Mouse (Mus musculus) spleen, adult 2 months (tissue): ENCODE measurements around the gene Rnf103. TPM values are rescaled to one million over a fixed set of nuclear protein-coding genes. Genes with fewer than 3 reads are reported as not detected.

Experiments
- DNase-seq, 2 experiments: peaks; one replicate each; pipeline versions ENCODE4 v3.0.0 to v3.0.0-alpha.2; 2012 to 2021; ENCODE audit warnings: low spot score in 2 of 2, low read depth in 1 of 2
- H3K27ac ChIP-seq: fragments of 200-500 bp; 2 replicates; pipeline ENCODE4 v1.5.1; 2012; ENCODE audit warnings: low read length, inconsistent platforms; ENCODE audit not compliant: insufficient read depth
- H3K27me3 ChIP-seq: fragments of 200-500 bp; 2 replicates; pipeline ENCODE4 v1.6.1; 2012; ENCODE audit warnings: mild to moderate bottlenecking, moderate library complexity, low read length, inconsistent platforms; ENCODE audit not compliant: control insufficient read depth, insufficient read depth
- H3K36me3 ChIP-seq: fragments of 200-500 bp; 2 replicates; pipeline ENCODE4 v1.6.1; 2012; ENCODE audit warnings: mild to moderate bottlenecking, low read length, inconsistent platforms; ENCODE audit not compliant: control insufficient read depth, insufficient read depth
- H3K4me1 ChIP-seq: fragments of 200-500 bp; 2 replicates; pipeline ENCODE4 v1.6.1; 2011; ENCODE audit warnings: inconsistent platforms; ENCODE audit not compliant: control insufficient read depth, insufficient read depth, insufficient read length
- H3K4me3 ChIP-seq: fragments of 200-500 bp; 2 replicates; pipeline ENCODE4 v1.5.1; 2011; ENCODE audit warnings: mild to moderate bottlenecking, inconsistent platforms; ENCODE audit not compliant: insufficient read depth, insufficient read length; ENCODE audit errors: extremely low read depth
- CTCF ChIP-seq: fragments of 200-500 bp; IDR thresholded peaks from 2 replicates; pipeline ENCODE4 v1.5.1; 2011; ENCODE audit warnings: mild to moderate bottlenecking, inconsistent platforms; ENCODE audit not compliant: insufficient read depth, insufficient read length, insufficient replicate concordance; ENCODE audit errors: extremely low read depth
- POLR2A ChIP-seq: fragments of 200-500 bp; IDR thresholded peaks from 2 replicates; pipeline ENCODE4 v1.6.1; 2011; ENCODE audit warnings: low read depth, low read length, inconsistent platforms
- WGBS: fragments of 180-500 bp; shearing (Covaris S2); methylation state at CpG from one replicate; pipeline ENCODE4 v1.1.7; 2018; 5-methylcytosine and 5-hydroxymethylcytosine counted together
- polyA plus RNA-seq: library from polyadenylated mRNA; depleted of rRNA; stranded (reverse); fragments of >200 nt; gene quantifications from 2 replicates; pipeline ENCODE4 v1.2.3, GENCODE M21; 2012

The Rnf103 gene
- polyA plus RNA-seq, 1 experiment, result 7.3 TPM

DNA sequence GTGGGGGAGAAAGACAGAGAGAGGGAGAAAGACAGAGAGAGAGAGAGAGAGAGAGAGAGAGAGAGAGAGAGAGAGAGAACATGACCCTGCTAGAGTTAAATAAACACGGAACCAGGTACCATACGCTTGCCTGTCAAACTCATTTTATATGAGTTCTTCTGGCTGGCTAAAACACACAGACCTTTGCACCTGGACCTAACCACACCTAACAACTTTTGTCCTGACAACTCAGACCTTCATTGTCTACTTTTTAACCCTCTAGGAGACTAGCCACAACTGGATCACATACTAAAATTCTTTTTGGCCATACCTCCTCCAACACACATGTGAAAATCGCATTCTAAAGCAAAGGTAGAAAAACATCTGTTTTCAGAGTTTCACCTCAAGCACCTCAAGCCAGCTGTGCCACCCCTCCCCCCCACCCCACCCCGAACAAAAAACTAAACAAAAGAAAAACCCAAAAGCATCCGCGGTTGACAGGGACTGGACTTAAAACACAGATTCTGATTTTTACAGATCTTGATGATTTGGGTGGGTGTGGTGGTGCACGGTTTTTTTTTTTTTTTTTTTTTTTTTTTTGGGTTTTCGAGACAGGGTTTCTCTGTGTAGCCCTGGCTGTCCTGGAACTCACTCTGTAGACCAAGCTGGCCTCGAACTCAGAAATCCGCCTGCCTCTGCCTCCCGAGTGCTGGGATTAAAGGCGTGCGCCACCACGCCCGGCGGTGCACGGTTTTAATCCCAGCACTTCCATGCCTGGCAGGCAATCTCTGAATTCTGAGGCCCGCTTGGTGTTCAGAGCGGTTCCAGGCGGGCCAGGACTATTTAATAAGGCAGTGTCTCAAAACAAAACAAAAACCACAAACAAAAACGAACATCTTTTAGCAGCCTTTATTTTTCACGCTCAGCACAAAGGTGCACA lies 679 bp upstream of the Rnf103 start:
- DNase-seq, result no peak

GRCm38 (mm10) chr6:71494341-71495020 lies 787 bp downstream of the Rnf103 start:
- H3K4me1 ChIP-seq, result no peaks in the 10 kb centered on the region
- peak in 1 of 2 experiments; percentile 29 for DNase-seq
- peaks cover 2% of the 10 kb centered on the region; the same call in 1 of the 2 replicates for H3K36me3 ChIP-seq
- peak overlapping the region; percentile 92 for H3K27ac ChIP-seq
- WGBS, result 1% methylated on average over 46 of the region's 46 CpGs
- H3K27me3 ChIP-seq, result no peaks in the 10 kb centered on the region
- TF ChIP-seq POLR2A (no peak), CTCF (no peak)
- H3K4me3 ChIP-seq, result peak overlapping the region; percentile 84

More for the DNA sequence above, 679 bp upstream of the Rnf103 start:
- WGBS, result 24% methylated on average over 21 of the region's 22 CpGs
- Histone ChIP-seq H3K4me1 (no peaks in the 10 kb centered on the region), H3K4me3 (peak overlapping the region; percentile 84), H3K27ac (peak overlapping the region; percentile 92), H3K36me3 (no peaks in the 10 kb centered on the region), H3K27me3 (no peaks in the 10 kb centered on the region)
- TF ChIP-seq POLR2A (no peak), CTCF (no peak)

GRCm38 (mm10) chr6:71500575-71500974 lies 6.9 kb downstream of the Rnf103 start:
- Histone ChIP-seq H3K36me3 (peaks cover 2% of the 10 kb centered on the region; the same call in 1 of the 2 replicates), H3K4me1 (no peaks in the 10 kb centered on the region), H3K27me3 (no peaks in the 10 kb centered on the region), H3K27ac (no peak overlapping the region), H3K4me3 (no peak overlapping the region)
- no peak for DNase-seq
- TF ChIP-seq POLR2A, result no peak
- no peak for TF ChIP-seq CTCF
- 83% methylated on average over 3 of the region's 3 CpGs for WGBS

DNA sequence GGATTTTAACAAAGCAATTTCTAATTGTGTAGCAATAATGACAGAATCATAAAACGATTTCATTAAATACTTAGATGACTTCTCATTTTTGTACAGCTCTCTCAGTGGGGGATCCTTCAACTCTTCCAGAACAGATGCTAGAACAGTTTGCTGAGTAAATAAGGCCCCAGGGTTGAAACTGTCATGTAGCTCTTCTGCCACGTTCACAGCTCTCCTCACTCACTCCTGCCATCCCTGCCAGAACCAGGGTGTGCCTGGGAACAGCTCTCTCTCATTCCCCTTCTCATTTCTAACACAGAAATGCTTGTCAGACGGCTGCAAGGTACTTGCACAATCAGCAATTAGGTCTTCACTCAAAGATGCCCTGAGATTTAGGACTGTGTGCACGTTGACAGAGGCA lies 9.3 kb downstream of the Rnf103 start:
- DNase-seq, result no peak
- TF ChIP-seq CTCF, result no peak
- TF ChIP-seq POLR2A, result no peak
- H3K36me3 ChIP-seq, result peaks cover 4% of the 10 kb centered on the region; the same call in 1 of the 2 replicates
- no peaks in the 10 kb centered on the region for H3K27me3 ChIP-seq
- whole genome bisulfite sequencing, result 83% methylated on average over 4 of the region's 4 CpGs
- no peak overlapping the region for H3K27ac ChIP-seq
- no peak overlapping the region for H3K4me3 ChIP-seq
- H3K4me1 ChIP-seq, result no peaks in the 10 kb centered on the region

DNA sequence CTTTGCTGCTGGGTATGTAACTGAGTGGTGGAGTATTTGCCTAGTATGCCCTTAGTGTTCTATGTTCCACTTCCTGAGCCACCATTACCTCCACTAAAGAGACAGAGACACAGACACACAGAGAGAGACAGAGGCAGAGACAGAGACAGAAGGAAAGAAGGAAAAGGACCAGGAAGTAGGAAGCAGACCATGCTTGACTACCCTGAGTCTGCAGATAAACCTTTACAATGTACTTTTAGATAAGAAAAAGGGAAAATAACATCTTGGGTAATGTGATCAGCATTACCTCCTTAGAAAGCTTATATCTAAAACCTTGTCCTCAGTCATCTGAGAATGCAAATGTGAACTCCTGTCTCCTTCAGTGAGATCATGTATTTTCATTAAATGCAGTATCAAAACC lies 10.0 kb downstream of the Rnf103 start:
- H3K4me3 ChIP-seq, result no peak overlapping the region
- peaks cover 2% of the 10 kb centered on the region; the same call in 1 of the 2 replicates for H3K36me3 ChIP-seq
- no peak overlapping the region for H3K27ac ChIP-seq
- DNase-seq, result no peak
- TF ChIP-seq POLR2A, result no peak
- TF ChIP-seq CTCF, result no peak
- H3K27me3 ChIP-seq, result no peaks in the 10 kb centered on the region
- no peaks in the 10 kb centered on the region for H3K4me1 ChIP-seq

- H3K4me3 ChIP-seq, result no peak overlapping the region
- TF ChIP-seq CTCF (no peak), POLR2A (no peak)
- no peaks in the 10 kb centered on the region for H3K4me1 ChIP-seq
- no peak overlapping the region for H3K27ac ChIP-seq
- H3K36me3 ChIP-seq, result peaks cover 2% of the 10 kb centered on the region; the same call in 1 of the 2 replicates
- no peak for DNase-seq
- WGBS, result 74% methylated on average over 4 of the region's 4 CpGs
- no peaks in the 10 kb centered on the region for H3K27me3 ChIP-seq
Measured at GRCm38 (mm10) chr6:71504091-71504490, 10.4 kb downstream of the Rnf103 start.
